Mouse (Mus musculus): Measurements from ENCODE around the gene Psen2. TPM values are rescaled to one million over a fixed set of nuclear protein-coding genes. Genes with fewer than 3 reads are reported as not detected.

The Psen2 gene
- total and polyA plus RNA-seq, 3 experiments: 23.4 to 46.1 (median 45.3) TPM

GRCm38 (mm10) chr1:180194048-180194447, 69.2 kb downstream of the Psen2 start:
- H3K27me3 ChIP-seq (replicated peaks): no peaks in the 10 kb centered on the region
- H3K9me3 ChIP-seq (replicated peaks; ENCODE audit: low read length): peaks cover under 1% of the 10 kb centered on the region
- DNase-seq (ENCODE audit: extremely low read depth): no peak
- TF ChIP-seq MXI1 (IDR thresholded peaks at IDR 0.05; ENCODE audit: low read depth, low read length) (peak; percentile 65), MAX (IDR thresholded peaks at IDR 0.05; ENCODE audit: low read length) (peak; percentile 34; the same call in 1 of the 2 replicates), SIN3A (IDR thresholded peaks at IDR 0.05; ENCODE audit: low read length) (peak; percentile 66), GABPA (IDR thresholded peaks at IDR 0.05; ENCODE audit: insufficient replicate concordance, low read depth, low read length) (no peak)
- peak overlapping the region; percentile 80 for H3K27ac ChIP-seq (ENCODE audit: insufficient read depth, low read depth)
- H3K4me1 ChIP-seq (ENCODE audit: control insufficient read depth in 1 of 2, insufficient read depth in 2 of 2): peaks cover 11 to 52% of the 10 kb centered on the region in 2 experiments
- H3K9ac ChIP-seq (ENCODE audit: insufficient read depth, low read depth): peak overlapping the region; percentile 74
- peak overlapping the region; percentile 86 for H3K4me2 ChIP-seq (ENCODE audit: insufficient read depth, low read depth, poor library complexity, severe bottlenecking)
- peak overlapping the region; percentile 78 to 93 (median 85) for H3K4me3 ChIP-seq (replicated peaks in 1 of 3; ENCODE audit: low read depth in 2 of 3, low read length in 2 of 3, poor library complexity in 1 of 3)
- in situ Hi-C loops (cut with MboI; ENCODE audit: low pct_ligation_motif_present, low pct_unique_long_range_greater_than_20kb, low sequenced_read_pairs) (no loop called here), dilution Hi-C loops (cut with MboI; ENCODE audit: extremely low pct_ligation_motif_present, extremely low pct_unique_long_range_greater_than_20kb, low sequenced_read_pairs) (no loop called here)
- peaks cover 7 to 24% of the 10 kb centered on the region in 2 experiments for H3K36me3 ChIP-seq (replicated peaks in 1 of 2; ENCODE audit: control insufficient read depth in 1 of 2, insufficient read depth in 1 of 2, low read length in 1 of 2)
- peaks cover 63% of the 10 kb centered on the region for H3K79me2 ChIP-seq (replicated peaks; ENCODE audit: control insufficient read depth, extremely low read depth, insufficient read depth, poor library complexity, severe bottlenecking)

GRCm38 (mm10) chr1:180193391-180193935, 69.8 kb downstream of the Psen2 start:
- Histone ChIP-seq H3K27ac (ENCODE audit: insufficient read depth, low read depth) (peak overlapping the region; percentile 19; the same call in 1 of the 2 replicates), H3K27me3 (replicated peaks) (no peaks in the 10 kb centered on the region), H3K9ac (ENCODE audit: insufficient read depth, low read depth) (peak overlapping the region; percentile 53), H3K36me3 (replicated peaks in 1 of 2; ENCODE audit: control insufficient read depth in 1 of 2, insufficient read depth in 1 of 2, low read length in 1 of 2) (peaks cover 8 to 29% of the 10 kb centered on the region in 2 experiments), H3K4me1 (ENCODE audit: control insufficient read depth in 1 of 2, insufficient read depth in 2 of 2) (peaks cover 13 to 53% of the 10 kb centered on the region in 2 experiments), H3K4me3 (replicated peaks in 1 of 3; ENCODE audit: low read depth in 2 of 3, low read length in 2 of 3, poor library complexity in 1 of 3) (peak overlapping the region; percentile 78 to 93 (median 85)), H3K79me2 (replicated peaks; ENCODE audit: control insufficient read depth, extremely low read depth, insufficient read depth, poor library complexity, severe bottlenecking) (peaks cover 68% of the 10 kb centered on the region), H3K9me3 (replicated peaks; ENCODE audit: low read length) (peaks cover 4% of the 10 kb centered on the region), H3K4me2 (ENCODE audit: insufficient read depth, low read depth, poor library complexity, severe bottlenecking) (peak overlapping the region; percentile 86)
- in situ Hi-C loops (cut with MboI; ENCODE audit: low pct_ligation_motif_present, low pct_unique_long_range_greater_than_20kb, low sequenced_read_pairs): no loop called here
- no peak for DNase-seq (ENCODE audit: extremely low read depth)
- dilution Hi-C loops (cut with MboI; ENCODE audit: extremely low pct_ligation_motif_present, extremely low pct_unique_long_range_greater_than_20kb, low sequenced_read_pairs): no loop called here
- TF ChIP-seq ZKSCAN1 (IDR thresholded peaks at IDR 0.05; ENCODE audit: borderline replicate concordance, low read depth, low read length) (no peak), IRF4 (IDR thresholded peaks at IDR 0.05; ENCODE audit: low read depth, low read length) (0 out of 2 replicates have a peak, but pooled peaks have one; percentile 27), POLR2AphosphoS2 (IDR thresholded peaks at IDR 0.05; ENCODE audit: low read depth, low read length) (no peak), CTCF (conservative IDR thresholded peaks at IDR 0.05 in 1 of 2, IDR thresholded peaks at IDR 0.05 in 1 of 2; ENCODE audit: low read depth in 2 of 2, low read length in 2 of 2) (no peak), ZMIZ1 (IDR thresholded peaks at IDR 0.05; ENCODE audit: low read depth, low read length) (no peak), USF2 (conservative IDR thresholded peaks at IDR 0.05; ENCODE audit: low read depth, low read length) (no peak), MYC (IDR thresholded peaks at IDR 0.05; ENCODE audit: low read depth, low read length) (0 out of 2 replicates have a peak, but pooled peaks have one; percentile 24), MAX (IDR thresholded peaks at IDR 0.05; ENCODE audit: low read length) (no peak; the same call in 1 of the 2 replicates), ZNF384 (IDR thresholded peaks at IDR 0.05; ENCODE audit: low read depth, low read length) (no peak), E2F4 (IDR thresholded peaks at IDR 0.05; ENCODE audit: insufficient replicate concordance, low read depth, low read length) (no peak), SMC3 (IDR thresholded peaks at IDR 0.05; ENCODE audit: low read depth, low read length) (no peak), USF1 (IDR thresholded peaks at IDR 0.05; ENCODE audit: low read depth, low read length) (no peak), CHD2 (IDR thresholded peaks at IDR 0.05; ENCODE audit: low read length) (no peak), KAT2A (IDR thresholded peaks at IDR 0.05; ENCODE audit: insufficient replicate concordance, low read length) (no peak), JUN (IDR thresholded peaks at IDR 0.05; ENCODE audit: insufficient read depth, low read depth, low read length) (no peak), EP300 (IDR thresholded peaks at IDR 0.05; ENCODE audit: low read length) (no peak), MAFK (IDR thresholded peaks at IDR 0.05; ENCODE audit: insufficient replicate concordance, low read length) (no peak), NRF1 (IDR thresholded peaks at IDR 0.05; ENCODE audit: low read depth, low read length) (no peak), MAZ (IDR thresholded peaks at IDR 0.05; ENCODE audit: low read depth, low read length) (0 out of 2 replicates have a peak, but pooled peaks have one; percentile 45), ZC3H11A (IDR thresholded peaks at IDR 0.05; ENCODE audit: low read depth, low read length) (no peak), TCF12 (IDR thresholded peaks at IDR 0.05; ENCODE audit: low read depth, low read length) (no peak), MXI1 (IDR thresholded peaks at IDR 0.05; ENCODE audit: low read depth, low read length) (peak; percentile 3; the same call in 1 of the 2 replicates), BHLHE40 (IDR thresholded peaks at IDR 0.05; ENCODE audit: low read depth, low read length) (no peak), JUND (conservative IDR thresholded peaks at IDR 0.05; ENCODE audit: low read depth, low read length) (no peak), GABPA (IDR thresholded peaks at IDR 0.05; ENCODE audit: insufficient replicate concordance, low read depth, low read length) (no peak)

Data from CH12.LX (cell line).